Mouse (Mus musculus) liver, postnatal 0 days (tissue): Measurements from ENCODE around the gene Pxylp1.

Experiments used
- CTCF ChIP-seq: sonication (generic); IDR thresholded peaks from 2 replicates; pipeline ENCODE4 v1.5.1; 2016; ENCODE audit warnings: antibody characterized with exemption, low read depth
- EP300 ChIP-seq: IDR thresholded peaks from 2 replicates; pipeline ENCODE4 v1.6.1; 2016; ENCODE audit warnings: antibody characterized with exemption, low read depth, mild to moderate bottlenecking

- TF ChIP-seq CTCF (no peak), EP300 (no peak)
Measured at GRCm38 (mm10) chr9:96881901-96882300, 10.6 kb downstream of the Pxylp1 start.
